Mouse (Mus musculus): Measurements from ENCODE around the gene Pcsk6. TPM values are rescaled to one million over a fixed set of nuclear protein-coding genes. Genes with fewer than 3 reads are reported as not detected.

Pcsk6 gene
- polyA plus RNA-seq, 1 experiment from 2014 or later, result 16.0 TPM

GRCm38 (mm10) chr7:65860981-65861380, 553 bp upstream of the Pcsk6 start:
- peak overlapping the region; percentile 95; the same call in 1 of the 2 replicates for H3K4me2 ChIP-seq (ENCODE audit: low read depth, low read length)
- DNase-seq (ENCODE audit: low spot score) (no peak), ATAC-seq (ENCODE audit: low read depth) (no peak)
- 0 out of 2 replicates have a peak overlapping the region, but pooled peaks have one; percentile 73 for H3K9ac ChIP-seq (ENCODE audit: low read depth, low read length)
- WGBS, result 58% methylated on average over 7 of the region's 7 CpGs
- 0 out of 2 replicates have a peak, but pooled peaks cover 3% of the 10 kb centered on the region for H3K4me1 ChIP-seq (ENCODE audit: control insufficient read depth, insufficient read depth, low read length)
- H3K27me3 ChIP-seq (replicated peaks; ENCODE audit: control insufficient read depth, insufficient read depth, low read length), result peaks cover 41% of the 10 kb centered on the region
- H3K36me3 ChIP-seq (ENCODE audit: control insufficient read depth, insufficient read depth, low read length), result no peaks in the 10 kb centered on the region
- no peaks in the 10 kb centered on the region for H3K9me3 ChIP-seq (ENCODE audit: control insufficient read depth, low read length)
- no peak overlapping the region for H3K27ac ChIP-seq (replicated peaks; ENCODE audit: low read depth, low read length)
- H3K4me3 ChIP-seq (ENCODE audit: low read depth, low read length), result no peak overlapping the region

GRCm38 (mm10) chr7:65862473-65863176, 1.1 kb downstream of the Pcsk6 start:
- 5% methylated on average over 46 of the region's 61 CpGs for WGBS
- Histone ChIP-seq H3K4me3 (ENCODE audit: low read depth, low read length) (peak overlapping the region; percentile 66), H3K4me1 (ENCODE audit: control insufficient read depth, insufficient read depth, low read length) (0 out of 2 replicates have a peak, but pooled peaks cover 3% of the 10 kb centered on the region), H3K27ac (replicated peaks; ENCODE audit: low read depth, low read length) (no peak overlapping the region), H3K27me3 (replicated peaks; ENCODE audit: control insufficient read depth, insufficient read depth, low read length) (peaks cover 38% of the 10 kb centered on the region), H3K36me3 (ENCODE audit: control insufficient read depth, insufficient read depth, low read length) (no peaks in the 10 kb centered on the region), H3K9ac (ENCODE audit: low read depth, low read length) (peak overlapping the region; percentile 73), H3K9me3 (ENCODE audit: control insufficient read depth, low read length) (no peaks in the 10 kb centered on the region), H3K4me2 (ENCODE audit: low read depth, low read length) (peak overlapping the region; percentile 95)
- ATAC-seq (ENCODE audit: low read depth) (peak; percentile 12; the same call in 1 of the 2 replicates), DNase-seq (ENCODE audit: low spot score) (no peak)

GRCm38 (mm10) chr7:65869173-65869572, 7.6 kb downstream of the Pcsk6 start:
- Histone ChIP-seq H3K4me1 (ENCODE audit: control insufficient read depth, insufficient read depth, low read length) (no peaks in the 10 kb centered on the region), H3K27ac (replicated peaks; ENCODE audit: low read depth, low read length) (no peak overlapping the region), H3K4me3 (ENCODE audit: low read depth, low read length) (no peak overlapping the region), H3K4me2 (ENCODE audit: low read depth, low read length) (no peak overlapping the region), H3K9ac (ENCODE audit: low read depth, low read length) (no peak overlapping the region), H3K9me3 (ENCODE audit: control insufficient read depth, low read length) (no peaks in the 10 kb centered on the region), H3K27me3 (replicated peaks; ENCODE audit: control insufficient read depth, insufficient read depth, low read length) (peaks cover 2% of the 10 kb centered on the region), H3K36me3 (ENCODE audit: control insufficient read depth, insufficient read depth, low read length) (no peaks in the 10 kb centered on the region)
- DNase-seq (ENCODE audit: low spot score), result no peak
- WGBS, result 79% methylated on average over 16 of the region's 16 CpGs
- ATAC-seq (ENCODE audit: low read depth), result no peak

- 80% methylated on average over 5 of the region's 5 CpGs for WGBS
- Histone ChIP-seq H3K27ac (replicated peaks; ENCODE audit: low read depth, low read length) (no peak overlapping the region), H3K36me3 (ENCODE audit: control insufficient read depth, insufficient read depth, low read length) (no peaks in the 10 kb centered on the region), H3K4me1 (ENCODE audit: control insufficient read depth, insufficient read depth, low read length) (no peaks in the 10 kb centered on the region), H3K9me3 (ENCODE audit: control insufficient read depth, low read length) (no peaks in the 10 kb centered on the region), H3K4me3 (ENCODE audit: low read depth, low read length) (no peak overlapping the region), H3K4me2 (ENCODE audit: low read depth, low read length) (no peak overlapping the region), H3K27me3 (replicated peaks; ENCODE audit: control insufficient read depth, insufficient read depth, low read length) (no peaks in the 10 kb centered on the region; the same call in 1 of the 2 replicates), H3K9ac (ENCODE audit: low read depth, low read length) (no peak overlapping the region)
- DNase-seq (ENCODE audit: low spot score) (no peak), ATAC-seq (ENCODE audit: low read depth) (no peak)
These were observed 8.3 kb downstream of the Pcsk6 start for GRCm38 (mm10) chr7:65869794-65870193.

- Histone ChIP-seq H3K9me3 (ENCODE audit: control insufficient read depth, low read length) (no peaks in the 10 kb centered on the region), H3K4me2 (ENCODE audit: low read depth, low read length) (no peak overlapping the region), H3K27me3 (replicated peaks; ENCODE audit: control insufficient read depth, insufficient read depth, low read length) (no peaks in the 10 kb centered on the region; the same call in 1 of the 2 replicates), H3K27ac (replicated peaks; ENCODE audit: low read depth, low read length) (no peak overlapping the region), H3K36me3 (ENCODE audit: control insufficient read depth, insufficient read depth, low read length) (no peaks in the 10 kb centered on the region), H3K4me3 (ENCODE audit: low read depth, low read length) (no peak overlapping the region), H3K9ac (ENCODE audit: low read depth, low read length) (no peak overlapping the region), H3K4me1 (ENCODE audit: control insufficient read depth, insufficient read depth, low read length) (no peaks in the 10 kb centered on the region)
- no peak for DNase-seq (ENCODE audit: low spot score)
- no peak for ATAC-seq (ENCODE audit: low read depth)
- 77% methylated on average over 5 of the region's 5 CpGs for WGBS
These were observed 8.7 kb downstream of the Pcsk6 start for GRCm38 (mm10) chr7:65870227-65870626.

- ATAC-seq (ENCODE audit: low read depth) (peak; percentile 41; the same call in 1 of the 2 replicates), DNase-seq (ENCODE audit: low spot score) (no peak)
- no peaks in the 10 kb centered on the region for H3K9me3 ChIP-seq (ENCODE audit: control insufficient read depth, low read length)
- WGBS, result 42% methylated on average over 10 of the region's 10 CpGs
- no peak overlapping the region for H3K4me3 ChIP-seq (ENCODE audit: low read depth, low read length)
- no peaks in the 10 kb centered on the region for H3K36me3 ChIP-seq (ENCODE audit: control insufficient read depth, insufficient read depth, low read length)
- H3K27ac ChIP-seq (replicated peaks; ENCODE audit: low read depth, low read length), result no peak overlapping the region
- no peak overlapping the region for H3K9ac ChIP-seq (ENCODE audit: low read depth, low read length)
- no peak overlapping the region for H3K4me2 ChIP-seq (ENCODE audit: low read depth, low read length)
- H3K4me1 ChIP-seq (ENCODE audit: control insufficient read depth, insufficient read depth, low read length), result no peaks in the 10 kb centered on the region
- H3K27me3 ChIP-seq (replicated peaks; ENCODE audit: control insufficient read depth, insufficient read depth, low read length), result no peaks in the 10 kb centered on the region; the same call in 1 of the 2 replicates
These were observed 9.5 kb downstream of the Pcsk6 start for GRCm38 (mm10) chr7:65870928-65871580.

- no peak overlapping the region for H3K27ac ChIP-seq (replicated peaks; ENCODE audit: low read depth, low read length)
- H3K27me3 ChIP-seq (replicated peaks; ENCODE audit: control insufficient read depth, insufficient read depth, low read length), result no peaks in the 10 kb centered on the region
- DNase-seq (ENCODE audit: low spot score) (no peak), ATAC-seq (ENCODE audit: low read depth) (no peak)
- WGBS, result 81% methylated on average over 2 of the region's 2 CpGs
- H3K4me3 ChIP-seq (ENCODE audit: low read depth, low read length), result no peak overlapping the region
- no peaks in the 10 kb centered on the region for H3K4me1 ChIP-seq (ENCODE audit: control insufficient read depth, insufficient read depth, low read length)
- no peak overlapping the region for H3K4me2 ChIP-seq (ENCODE audit: low read depth, low read length)
- H3K36me3 ChIP-seq (ENCODE audit: control insufficient read depth, insufficient read depth, low read length), result no peaks in the 10 kb centered on the region
- no peaks in the 10 kb centered on the region for H3K9me3 ChIP-seq (ENCODE audit: control insufficient read depth, low read length)
- no peak overlapping the region for H3K9ac ChIP-seq (ENCODE audit: low read depth, low read length)
These were observed 10.3 kb downstream of the Pcsk6 start for GRCm38 (mm10) chr7:65871851-65872250.

GRCm38 (mm10) chr7:65873176-65873845, 11.8 kb downstream of the Pcsk6 start:
- Histone ChIP-seq H3K9me3 (ENCODE audit: control insufficient read depth, low read length) (no peaks in the 10 kb centered on the region), H3K9ac (ENCODE audit: low read depth, low read length) (no peak overlapping the region), H3K27ac (replicated peaks; ENCODE audit: low read depth, low read length) (no peak overlapping the region), H3K4me3 (ENCODE audit: low read depth, low read length) (no peak overlapping the region), H3K4me1 (ENCODE audit: control insufficient read depth, insufficient read depth, low read length) (no peaks in the 10 kb centered on the region), H3K36me3 (ENCODE audit: control insufficient read depth, insufficient read depth, low read length) (no peaks in the 10 kb centered on the region), H3K4me2 (ENCODE audit: low read depth, low read length) (no peak overlapping the region), H3K27me3 (replicated peaks; ENCODE audit: control insufficient read depth, insufficient read depth, low read length) (no peaks in the 10 kb centered on the region)
- no peak for DNase-seq (ENCODE audit: low spot score)
- no peak for ATAC-seq (ENCODE audit: low read depth)
- 88% methylated on average over 6 of the region's 6 CpGs for WGBS
